Mouse (Mus musculus) cerebellum, postnatal 36 days (tissue): ENCODE data around the gene Rnaseh2a.
"Not testable (repeated sequence)": the region's sequence is repeated elsewhere in the genome, so short reads cannot be mapped to it uniquely, and the experiment has no call there.

Experiments used
- DNase-seq, 2 experiments: peaks; one replicate each; pipeline ENCODE4 v3.0.0; 2021 to 2022; ENCODE audit warnings: mixed read lengths in 2 of 2

Gene Rnaseh2a

GRCm38 (mm10) chr8:84928456-84929306, 40.9 kb downstream of the Rnaseh2a start:
- peak; percentile 83 to 85 for DNase-seq

- no peak for DNase-seq
Observed at GRCm38 (mm10) chr8:84927513-84927912, 42.1 kb downstream of the Rnaseh2a start.

GRCm38 (mm10) chr8:84925557-84925956, 44.0 kb downstream of the Rnaseh2a start:
- DNase-seq: no peak

GRCm38 (mm10) chr8:84921596-84921995, 48.0 kb downstream of the Rnaseh2a start:
- DNase-seq: no peak

- DNase-seq: no peak
Observed at GRCm38 (mm10) chr8:84918646-84919045, 50.9 kb downstream of the Rnaseh2a start.

- DNase-seq: peak in 1 of 2 experiments; percentile 24
Observed at GRCm38 (mm10) chr8:84917781-84918180, 51.8 kb downstream of the Rnaseh2a start.

- DNase-seq: no peak
Observed at GRCm38 (mm10) chr8:84915269-84915668, 54.3 kb downstream of the Rnaseh2a start.

GRCm38 (mm10) chr8:84913960-84914359, 55.6 kb downstream of the Rnaseh2a start:
- DNase-seq: peak; percentile 54

GRCm38 (mm10) chr8:84913502-84913900, 56.1 kb downstream of the Rnaseh2a start:
- DNase-seq: no peak

- DNase-seq: peak; percentile 84 to 89
Observed at GRCm38 (mm10) chr8:84912895-84913501, 56.6 kb downstream of the Rnaseh2a start.

- DNase-seq: peak; percentile 29 to 37
Observed at GRCm38 (mm10) chr8:84912391-84912790, 57.2 kb downstream of the Rnaseh2a start.

GRCm38 (mm10) chr8:84911854-84912253, 57.7 kb downstream of the Rnaseh2a start:
- DNase-seq: peak in 1 of 2 experiments; percentile 12

GRCm38 (mm10) chr8:84910551-84910950, 59.0 kb downstream of the Rnaseh2a start:
- DNase-seq: peak; percentile 79 to 80

GRCm38 (mm10) chr8:84909949-84910348, 59.6 kb downstream of the Rnaseh2a start:
- DNase-seq: no peak

GRCm38 (mm10) chr8:84909162-84909767, 60.3 kb downstream of the Rnaseh2a start:
- DNase-seq: peak in 1 of 2 experiments; percentile 15

- peak; percentile 74 to 80 for DNase-seq
Observed at GRCm38 (mm10) chr8:84908421-84909161, 61.0 kb downstream of the Rnaseh2a start, which contains the start of gene Dnase2a. TSS of gene Dnase2a (plus strand) at chr8:84908560.

- DNase-seq: not testable (repeated sequence)
Observed at GRCm38 (mm10) chr8:84907979-84908378, 61.6 kb downstream of the Rnaseh2a start.

GRCm38 (mm10) chr8:84907493-84907892, 62.1 kb downstream of the Rnaseh2a start:
- no peak for DNase-seq

- DNase-seq: no peak
Observed at GRCm38 (mm10) chr8:84907037-84907436, 62.5 kb downstream of the Rnaseh2a start.
